Mouse (Mus musculus): ENCODE results near the gene Smc4.
"Not testable (repeated sequence)": the region's sequence is repeated elsewhere in the genome, so short reads cannot be mapped to it uniquely, and the experiment has no call there.

DNA sequence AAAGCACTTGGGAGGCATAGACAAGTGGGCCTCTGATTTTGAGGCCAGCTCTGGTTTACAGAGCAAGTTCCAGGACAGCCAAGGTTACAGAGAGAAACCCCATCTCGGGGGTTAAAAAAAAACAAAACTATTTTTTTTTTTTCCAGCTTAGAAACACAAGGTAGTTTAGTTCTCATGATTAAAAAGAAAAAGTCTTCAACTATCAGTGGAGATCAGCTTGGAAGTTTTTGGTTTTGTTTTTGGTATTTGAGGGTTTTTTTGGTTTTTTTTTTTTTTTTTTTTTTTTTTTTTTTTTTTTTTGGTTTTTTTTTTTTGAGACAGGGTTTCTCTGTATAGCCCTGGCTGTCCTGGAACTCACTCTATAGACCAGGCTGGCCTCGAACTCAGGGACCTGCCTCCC, 14.1 kb downstream of the Smc4 start:
- TF ChIP-seq ZNF384 (IDR thresholded peaks at IDR 0.05; ENCODE audit: low read depth, low read length) = peak; percentile 87
- TF ChIP-seq MAFK (IDR thresholded peaks at IDR 0.05; ENCODE audit: insufficient read depth, low read depth, low read length); HCFC1 (IDR thresholded peaks at IDR 0.05; ENCODE audit: borderline replicate concordance, insufficient read depth, low read length); CHD2 (IDR thresholded peaks at IDR 0.05; ENCODE audit: low read depth, low read length): not testable (repeated sequence)

Measured in ES-E14 (cell line).